Mouse (Mus musculus): ENCODE results near the gene Ttc27.

Ttc27 gene

GRCm38 (mm10) chr17:74842603-74843002 is 125.1 kb downstream of the Ttc27 start:
- DNase-seq: no peak

GRCm38 (mm10) chr17:74843486-74843885 is 126.0 kb downstream of the Ttc27 start:
- no peak for DNase-seq

- peak; percentile 13 to 18 for DNase-seq
Measured at GRCm38 (mm10) chr17:74846031-74846891, 128.7 kb downstream of the Ttc27 start.

GRCm38 (mm10) chr17:74850216-74850615 is 132.7 kb downstream of the Ttc27 start:
- DNase-seq: peak; percentile 50 to 59

- DNase-seq: no peak
Measured at GRCm38 (mm10) chr17:74859298-74859697, 141.8 kb downstream of the Ttc27 start.

- DNase-seq: no peak
Measured at GRCm38 (mm10) chr17:74860180-74860993, 142.9 kb downstream of the Ttc27 start.

- DNase-seq: no peak
Measured at GRCm38 (mm10) chr17:74863845-74864244, 146.3 kb downstream of the Ttc27 start.

- no peak for DNase-seq
Measured at GRCm38 (mm10) chr17:74864790-74865548, 147.4 kb downstream of the Ttc27 start.

- no peak for DNase-seq
Measured at GRCm38 (mm10) chr17:74865694-74866564, 148.4 kb downstream of the Ttc27 start.

GRCm38 (mm10) chr17:74866565-74867507 is 149.3 kb downstream of the Ttc27 start:
- peak; percentile 53 to 68 for DNase-seq

- no peak for DNase-seq
Measured at GRCm38 (mm10) chr17:74868185-74868907, 150.8 kb downstream of the Ttc27 start.

GRCm38 (mm10) chr17:74869556-74869955 is 152.0 kb downstream of the Ttc27 start:
- DNase-seq: no peak

- no peak for DNase-seq
Measured at GRCm38 (mm10) chr17:74870177-74871160, 152.9 kb downstream of the Ttc27 start.

GRCm38 (mm10) chr17:74872567-74872966 is 155.0 kb downstream of the Ttc27 start:
- no peak for DNase-seq

GRCm38 (mm10) chr17:74873756-74874155 is 156.2 kb downstream of the Ttc27 start:
- no peak for DNase-seq

GRCm38 (mm10) chr17:74875740-74876139 is 158.2 kb downstream of the Ttc27 start:
- DNase-seq: no peak

- DNase-seq: no peak
Measured at GRCm38 (mm10) chr17:74876954-74877353, 159.4 kb downstream of the Ttc27 start.

- DNase-seq: no peak
Measured at GRCm38 (mm10) chr17:74879768-74880167, 162.2 kb downstream of the Ttc27 start.

GRCm38 (mm10) chr17:74887039-74887438 is 169.5 kb downstream of the Ttc27 start:
- no peak for DNase-seq
